Mouse (Mus musculus): ENCODE results near the gene Cyp4x1.

GRCm38 (mm10) chr4:115074789-115075188 lies 59.3 kb downstream of the Cyp4x1 start:
- TF ChIP-seq POLR2A (IDR thresholded peaks at IDR 0.05; ENCODE audit: insufficient read depth, low read depth, low read length) (no peak), CTCF (IDR thresholded peaks at IDR 0.05; ENCODE audit: insufficient read depth, low read depth, low read length) (no peak)

Measured in olfactory bulb, adult 2 months (tissue).